Mouse (Mus musculus): ENCODE measurements around the gene Taok2.
"Not testable (repeated sequence)": the region's sequence is repeated elsewhere in the genome, so short reads cannot be mapped to it uniquely, and the experiment has no call there.

Gene Taok2

DNA sequence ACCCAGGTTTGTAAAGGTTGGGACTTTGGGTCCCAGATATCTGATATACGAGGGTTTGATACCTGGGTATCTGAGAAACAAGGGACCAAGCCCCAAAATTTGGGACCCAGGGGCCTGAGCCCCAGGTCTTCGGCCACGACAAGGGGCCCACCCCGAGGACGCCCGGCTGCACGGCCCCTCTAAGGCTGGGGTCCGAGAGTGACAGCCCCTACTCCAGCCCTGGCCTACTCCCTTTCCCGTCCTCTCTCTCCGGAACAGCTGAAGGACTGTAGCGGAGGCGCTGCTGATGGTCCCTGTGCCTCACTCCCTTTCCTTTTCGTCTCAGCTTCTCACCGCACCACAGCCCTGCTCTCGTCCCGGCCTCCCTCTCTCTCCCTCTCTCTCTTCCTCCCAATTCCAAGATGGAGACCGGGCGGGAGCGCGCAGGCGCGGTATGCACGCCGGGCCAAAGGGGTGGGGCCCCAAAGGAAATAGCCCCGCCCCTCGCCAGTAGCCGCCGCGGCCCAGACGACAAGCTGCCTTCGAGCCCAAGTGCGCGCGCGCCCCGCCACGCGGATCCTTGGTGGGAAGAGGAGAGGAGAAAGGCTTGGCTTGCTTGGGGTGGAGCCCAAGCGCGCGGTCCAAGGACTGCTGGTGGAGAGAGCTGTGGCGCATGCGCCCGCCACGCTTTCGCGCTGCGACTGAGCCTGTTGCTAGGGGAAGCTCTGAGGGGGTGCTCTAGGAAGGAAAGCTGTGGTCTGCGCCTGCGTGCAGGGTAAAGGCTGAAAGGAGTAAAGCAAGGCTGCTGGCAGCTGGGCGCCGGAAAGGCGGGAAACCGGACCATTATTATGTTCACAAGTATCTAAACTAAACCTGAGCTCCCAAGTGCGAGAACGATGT is at the start of gene Taok2:
Gene Taok2 (minus strand): TSS at position 418 of the 879 bp plus-strand sequence.
- peak; percentile 98 for DNase-seq (ENCODE audit: extremely low read depth, insufficient read length, low spot score)

DNA sequence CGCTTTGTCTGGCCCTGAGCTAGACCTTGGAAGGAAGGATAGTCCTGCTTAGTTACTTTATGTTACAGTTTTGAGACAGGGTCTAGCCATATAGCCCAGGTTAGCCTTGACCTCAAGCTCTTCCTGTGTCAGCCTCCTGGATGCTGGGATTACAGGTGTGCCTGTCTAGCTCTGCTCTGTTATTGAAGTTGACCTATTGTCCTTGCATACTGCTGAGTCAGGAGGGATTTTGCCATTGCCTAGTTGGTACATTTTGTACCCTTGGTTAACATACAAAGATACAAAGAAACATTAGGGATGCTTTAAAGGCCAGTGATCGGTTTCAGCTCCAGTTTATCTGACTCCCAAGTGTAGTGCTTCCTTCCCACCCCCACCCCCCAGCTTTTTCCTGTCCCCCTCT is 48.1 kb upstream of the Taok2 start:
- no peak for DNase-seq (ENCODE audit: extremely low read depth, insufficient read length, low spot score)

DNA sequence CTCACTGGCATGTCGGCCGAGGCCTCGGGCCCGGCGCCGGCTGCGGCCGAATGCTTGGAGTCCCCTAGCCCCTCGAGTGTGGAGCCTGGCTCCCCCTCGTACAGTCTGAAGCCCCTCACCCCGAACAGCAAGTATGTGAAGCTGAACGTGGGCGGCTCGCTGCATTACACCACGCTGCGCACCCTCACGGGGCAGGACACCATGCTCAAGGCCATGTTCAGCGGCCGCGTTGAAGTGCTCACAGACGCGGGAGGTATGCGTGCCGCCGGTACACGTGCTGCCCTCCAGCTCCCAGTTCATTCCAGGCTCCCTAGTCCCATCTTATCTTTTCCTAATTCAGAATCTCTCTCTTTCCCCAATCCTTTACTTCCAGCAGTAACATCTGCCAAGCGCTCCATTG is 44.5 kb upstream of the Taok2 start:
- no peak for DNase-seq (ENCODE audit: extremely low read depth, insufficient read length, low spot score)

DNA sequence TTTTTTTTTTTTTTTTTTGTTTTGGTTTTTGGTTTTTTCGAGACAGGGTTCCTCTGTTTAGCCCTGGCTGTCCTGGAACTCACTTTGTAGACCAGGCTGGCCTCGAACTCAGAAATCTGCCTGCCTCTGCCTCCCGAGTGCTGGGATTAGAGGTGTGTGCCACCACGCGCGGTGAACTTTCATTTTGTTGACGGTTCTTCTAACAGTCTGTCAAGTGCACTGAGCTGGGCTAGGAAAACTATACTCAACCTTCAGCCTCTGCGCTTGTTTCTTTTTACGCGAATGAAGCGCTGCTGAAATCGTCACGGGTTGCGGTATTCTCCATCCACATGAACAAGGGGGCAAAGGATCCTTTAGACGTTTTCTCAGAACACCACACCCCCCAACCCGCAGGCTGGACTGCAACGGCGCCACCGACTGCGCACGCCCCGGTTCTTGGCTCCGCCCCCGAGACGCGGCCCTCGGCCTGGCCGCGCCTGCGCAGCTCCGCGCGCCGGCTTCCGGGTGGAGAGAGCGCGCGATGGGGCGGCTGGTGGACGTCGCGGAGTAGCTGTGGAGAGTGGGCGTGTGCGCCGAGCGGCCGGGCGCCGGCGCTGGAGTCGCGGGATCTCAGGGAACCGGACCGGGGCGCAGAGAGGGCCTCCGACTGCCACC is 44.0 kb upstream of the Taok2 start, which contains the start of gene Kctd13:
Gene Kctd13 (plus strand): TSS at position 496 of the 654 bp plus-strand sequence.
- DNase-seq (ENCODE audit: extremely low read depth, insufficient read length, low spot score), result peak; percentile 95

DNA sequence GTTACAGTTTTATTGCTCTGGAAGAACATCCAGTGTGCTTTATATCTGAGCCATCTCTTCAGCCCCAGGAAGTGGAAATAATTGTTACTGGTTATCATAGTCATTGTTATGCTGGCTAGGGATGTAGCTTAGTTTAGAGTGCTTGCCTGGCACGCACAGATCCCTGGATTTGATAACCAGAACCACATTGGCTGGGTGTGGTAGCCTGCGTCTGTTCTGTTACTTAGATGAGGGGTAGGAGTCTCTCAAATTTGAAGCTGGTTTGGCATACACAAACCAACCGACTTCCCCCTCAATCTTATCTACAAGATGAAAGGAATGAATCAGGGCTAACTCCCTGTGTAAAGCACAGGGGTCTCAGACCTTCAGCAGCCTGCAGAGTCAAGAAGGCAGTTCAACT is 41.8 kb upstream of the Taok2 start:
- DNase-seq (ENCODE audit: extremely low read depth, insufficient read length, low spot score), result no peak

DNA sequence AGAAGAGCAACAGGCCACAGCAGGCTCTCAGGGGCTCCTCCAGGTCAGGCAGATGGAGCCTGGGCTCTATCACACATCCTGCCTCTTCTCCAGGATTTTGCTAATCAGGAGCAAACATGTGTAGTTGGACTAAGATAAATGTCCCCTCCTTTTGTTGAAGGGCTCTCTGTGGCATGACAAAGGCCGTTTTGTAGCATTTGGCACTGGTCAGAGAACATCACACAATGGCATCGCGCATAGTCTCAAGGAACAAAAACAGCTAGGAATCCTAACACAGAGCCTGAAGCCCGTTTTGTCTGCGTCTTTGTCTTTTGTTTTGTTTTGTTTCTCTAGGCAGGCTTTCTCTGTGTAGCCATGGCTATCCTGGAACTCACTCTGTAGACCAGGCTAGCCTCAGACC is 39.5 kb upstream of the Taok2 start:
- DNase-seq (ENCODE audit: extremely low read depth, insufficient read length, low spot score), result no peak

DNA sequence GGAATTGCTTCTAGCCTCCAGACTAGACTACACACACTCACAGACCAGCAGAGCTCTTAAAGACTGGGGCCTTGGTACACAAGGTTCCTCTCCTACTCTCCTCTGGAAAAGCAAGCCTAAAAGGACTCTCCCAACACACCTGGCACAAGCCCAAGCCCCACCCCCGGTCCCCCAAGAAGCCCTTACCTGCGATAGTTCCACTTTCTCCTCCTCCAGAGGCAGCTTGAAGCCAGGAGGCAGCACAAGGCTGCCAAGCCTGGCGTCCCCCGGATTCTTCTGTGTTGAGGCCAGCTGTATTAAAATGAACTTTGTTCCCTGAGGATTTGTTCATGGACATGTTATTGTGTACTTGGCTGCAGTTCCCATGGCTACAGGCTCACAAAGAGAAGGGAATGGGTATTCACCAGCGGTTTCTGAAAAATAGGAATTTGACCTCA is 38.1 kb upstream of the Taok2 start, which contains the start of gene Tmem219:
Gene Tmem219 (minus strand): TSS at position 294 of the 437 bp plus-strand sequence.
- no peak for DNase-seq (ENCODE audit: extremely low read depth, insufficient read length, low spot score)

DNA sequence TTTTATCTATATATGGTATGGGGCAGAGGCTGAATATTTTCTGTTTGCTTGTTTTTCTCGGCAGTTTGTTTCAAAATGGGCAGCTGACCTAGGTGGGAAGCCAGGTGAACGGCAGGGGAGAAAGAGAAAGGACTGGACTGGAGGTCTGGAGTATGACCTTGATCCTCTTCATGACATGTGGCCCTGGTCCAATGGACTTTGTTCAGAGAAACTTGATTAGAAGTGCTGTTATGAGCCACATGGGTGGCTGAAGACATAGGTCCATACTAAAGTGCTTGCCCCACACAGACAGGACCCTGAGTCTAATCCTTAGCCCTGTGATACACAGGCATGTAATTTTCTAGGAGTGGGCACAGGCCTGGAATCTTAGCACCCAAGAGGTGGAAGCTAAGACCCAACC is 37.1 kb upstream of the Taok2 start:
- no peak for DNase-seq (ENCODE audit: extremely low read depth, insufficient read length, low spot score)

DNA sequence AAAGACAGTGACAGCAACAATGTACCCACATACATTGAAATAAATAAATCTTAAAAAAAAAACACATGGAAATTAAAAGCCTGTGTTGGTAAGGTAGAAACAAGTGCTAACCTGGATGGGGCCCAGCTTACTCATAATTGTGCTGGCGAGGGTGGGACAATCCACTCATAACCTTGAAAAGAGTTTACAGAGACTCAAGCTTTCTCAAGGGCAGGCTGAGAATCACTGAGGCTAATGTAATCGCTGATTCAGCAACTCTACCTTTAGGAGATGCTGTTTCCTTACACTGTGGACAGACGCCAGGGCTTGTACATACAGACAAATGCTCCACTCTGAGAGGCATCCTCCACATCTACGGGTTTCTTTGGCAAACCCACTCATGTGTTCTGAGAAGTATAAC is 35.5 kb upstream of the Taok2 start:
- no peak for DNase-seq (ENCODE audit: extremely low read depth, insufficient read length, low spot score)

DNA sequence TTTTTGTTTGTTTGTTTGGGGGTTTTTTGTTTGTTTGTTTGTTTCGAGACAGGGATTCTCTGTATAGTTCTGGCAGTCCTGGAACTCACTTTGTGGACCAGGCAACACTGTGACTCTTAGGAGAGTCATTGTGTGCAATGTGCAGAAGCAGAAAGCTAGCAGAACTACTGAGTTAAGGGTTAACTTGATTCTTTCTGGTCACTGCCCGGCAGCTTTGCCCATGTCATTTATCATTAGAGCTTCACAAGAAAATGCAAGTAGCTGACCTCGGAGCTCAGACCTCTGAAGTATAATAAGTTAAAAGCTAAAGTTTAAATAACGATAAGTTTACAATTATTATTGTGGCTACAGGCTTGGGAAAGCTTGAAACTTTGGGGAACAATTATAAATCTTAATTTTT is 33.9 kb upstream of the Taok2 start:
- not testable (repeated sequence) for DNase-seq (ENCODE audit: extremely low read depth, insufficient read length, low spot score)

DNA sequence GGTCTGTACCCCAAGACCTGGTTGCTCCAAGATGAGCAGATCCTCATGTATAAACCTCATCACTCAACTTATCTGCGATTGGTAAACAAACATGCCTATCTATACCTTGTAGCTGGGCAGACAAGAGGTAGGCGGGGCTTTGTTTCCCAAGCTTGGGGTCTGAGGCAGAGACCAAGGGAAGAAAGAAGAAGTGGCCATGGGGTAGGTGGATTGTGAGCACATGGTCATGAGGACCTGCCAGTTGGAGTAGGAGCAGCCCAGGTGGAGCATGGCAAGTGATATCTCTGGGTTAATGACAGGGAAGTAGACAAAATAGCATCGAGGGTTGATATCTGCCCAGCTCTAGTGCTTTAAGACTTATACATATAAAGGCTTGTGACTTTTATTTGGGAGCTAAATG is 30.3 kb upstream of the Taok2 start:
- no peak for DNase-seq (ENCODE audit: extremely low read depth, insufficient read length, low spot score)

DNA sequence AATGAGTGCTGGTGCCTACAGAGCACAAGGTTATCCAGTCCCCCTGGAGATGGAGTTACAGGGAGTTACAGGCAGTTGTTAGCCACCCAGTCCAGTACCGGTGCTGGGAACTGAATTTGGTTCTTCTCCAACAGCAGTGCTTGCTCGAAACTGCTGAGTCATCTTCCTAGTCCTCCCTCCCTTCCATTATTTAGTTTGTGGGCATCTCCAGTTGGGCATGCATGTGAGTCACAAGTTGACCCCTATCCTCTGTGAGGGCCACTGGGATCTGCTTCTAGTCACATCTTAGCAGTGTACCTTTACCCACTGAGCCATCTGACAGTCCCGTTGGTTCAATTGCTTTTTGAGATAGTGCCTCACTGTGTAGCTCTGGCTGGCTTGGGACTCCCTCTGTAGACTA is 21.1 kb upstream of the Taok2 start:
- DNase-seq (ENCODE audit: extremely low read depth, insufficient read length, low spot score), result peak; percentile 34

DNA sequence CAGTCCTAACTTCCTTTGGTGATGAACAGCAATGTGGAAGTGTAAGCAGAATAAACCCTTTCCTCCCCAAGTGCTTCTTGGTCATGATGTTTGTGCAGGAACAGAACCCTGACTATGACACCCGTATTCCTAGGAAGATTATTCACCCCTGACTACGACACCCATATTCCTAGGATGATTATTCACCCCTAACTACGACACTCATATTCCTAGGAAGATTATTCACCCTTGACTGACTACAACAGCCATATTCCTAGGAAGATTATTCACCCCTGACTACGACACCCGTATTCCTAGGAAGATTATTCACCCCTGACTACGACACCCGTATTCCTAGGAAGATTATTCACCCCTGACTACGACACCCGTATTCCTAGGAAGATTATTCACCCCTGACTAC is 15.3 kb upstream of the Taok2 start:
- not testable (repeated sequence) for DNase-seq (ENCODE audit: extremely low read depth, insufficient read length, low spot score)

DNA sequence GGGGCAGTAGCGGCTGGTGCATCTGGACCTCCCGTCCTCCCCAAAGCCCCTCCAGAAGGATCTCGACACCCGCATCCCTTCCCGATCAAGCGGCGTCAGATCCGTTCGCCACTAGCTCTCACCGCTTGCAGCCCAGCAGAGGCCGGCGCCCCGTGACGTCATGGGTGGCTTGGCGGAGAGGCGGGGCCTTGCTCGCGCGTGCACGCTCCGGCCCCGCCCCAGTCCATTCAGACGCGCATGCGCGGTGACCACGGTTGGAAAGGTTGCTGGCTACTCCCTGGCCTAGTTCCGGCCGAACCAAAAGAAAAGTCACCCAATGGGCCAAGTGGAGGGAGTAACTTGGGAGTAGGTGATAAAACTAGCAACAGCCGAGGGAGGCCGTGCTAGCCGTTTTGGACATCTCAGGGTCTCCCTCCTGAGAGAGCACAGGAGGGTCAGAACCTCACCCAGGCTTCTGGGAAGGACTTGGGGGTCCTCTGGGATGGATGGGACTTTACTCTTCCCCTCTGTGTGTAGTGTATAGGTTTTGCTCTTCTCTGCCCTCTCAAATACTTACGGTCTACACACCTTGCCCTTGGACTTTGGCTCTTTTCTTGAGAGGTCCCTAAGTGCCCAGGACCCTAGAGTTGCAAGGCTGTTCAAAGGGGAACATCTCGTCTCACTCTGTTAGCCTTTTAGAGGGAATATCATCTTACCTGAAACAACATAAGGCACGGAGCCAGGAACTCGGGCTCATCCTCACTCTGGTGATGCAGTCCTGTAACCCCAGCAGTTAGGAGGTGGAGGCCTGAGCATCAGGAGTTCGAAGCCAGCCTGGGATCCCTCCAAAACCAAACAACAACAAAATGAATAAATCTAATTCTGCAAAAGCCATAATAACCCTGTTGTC is 13.8 kb upstream of the Taok2 start:
- peak; percentile 93 for DNase-seq (ENCODE audit: extremely low read depth, insufficient read length, low spot score)

DNA sequence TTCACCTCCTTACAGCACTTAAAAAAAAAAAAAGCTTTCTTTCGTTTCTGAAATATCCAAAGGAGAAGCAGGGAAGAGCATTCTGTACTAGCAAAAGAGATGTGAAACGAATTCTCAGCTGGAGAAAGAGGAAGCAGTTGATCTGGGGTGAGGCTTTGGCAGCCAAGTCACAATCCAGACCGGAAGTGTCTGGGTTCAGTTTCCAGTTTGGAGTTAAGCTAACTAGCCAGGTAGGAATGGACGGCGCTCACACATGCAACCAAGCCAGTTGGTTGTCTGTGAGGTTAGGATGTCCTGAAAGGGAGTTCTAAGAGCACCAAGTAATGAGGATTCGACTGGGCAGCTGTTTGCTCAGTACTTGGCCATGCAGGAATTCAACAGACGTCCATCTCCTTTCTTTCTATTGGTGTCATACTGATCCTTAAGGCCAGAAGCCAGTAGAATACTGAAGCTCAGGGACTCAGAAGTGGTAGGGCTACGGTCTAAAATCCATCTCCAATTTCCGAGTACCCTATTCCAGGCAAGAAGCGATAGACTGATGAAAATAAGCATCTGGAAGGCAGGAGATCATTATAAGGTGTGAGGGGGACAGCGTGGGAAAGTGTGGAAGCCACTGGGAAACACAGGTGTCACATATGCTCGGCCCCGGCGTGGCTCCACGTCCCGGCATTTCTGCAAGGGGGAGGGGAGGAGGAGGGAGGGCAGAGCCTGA is 13.0 kb upstream of the Taok2 start:
- no peak for DNase-seq (ENCODE audit: extremely low read depth, insufficient read length, low spot score)

DNA sequence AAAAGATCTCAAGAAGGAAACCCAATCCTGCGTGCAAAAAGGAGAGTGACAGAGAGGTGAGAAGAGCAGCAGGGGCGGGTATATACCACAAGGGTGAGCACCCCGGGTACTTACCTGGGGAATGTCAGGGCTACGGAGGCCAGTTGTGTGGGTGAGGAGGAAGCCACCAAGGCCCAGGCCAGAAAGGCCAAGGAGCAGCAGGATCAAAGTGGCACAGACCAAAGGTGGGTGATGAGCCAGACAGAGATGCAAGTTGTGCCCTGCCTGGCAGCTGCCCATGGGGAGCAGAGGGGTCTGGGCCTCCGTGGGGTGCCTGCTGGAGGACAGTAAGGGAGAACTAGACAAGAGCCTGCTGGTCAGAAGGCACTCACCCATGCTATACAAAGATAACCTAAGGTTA is 12.4 kb upstream of the Taok2 start:
- DNase-seq (ENCODE audit: extremely low read depth, insufficient read length, low spot score), result no peak

DNA sequence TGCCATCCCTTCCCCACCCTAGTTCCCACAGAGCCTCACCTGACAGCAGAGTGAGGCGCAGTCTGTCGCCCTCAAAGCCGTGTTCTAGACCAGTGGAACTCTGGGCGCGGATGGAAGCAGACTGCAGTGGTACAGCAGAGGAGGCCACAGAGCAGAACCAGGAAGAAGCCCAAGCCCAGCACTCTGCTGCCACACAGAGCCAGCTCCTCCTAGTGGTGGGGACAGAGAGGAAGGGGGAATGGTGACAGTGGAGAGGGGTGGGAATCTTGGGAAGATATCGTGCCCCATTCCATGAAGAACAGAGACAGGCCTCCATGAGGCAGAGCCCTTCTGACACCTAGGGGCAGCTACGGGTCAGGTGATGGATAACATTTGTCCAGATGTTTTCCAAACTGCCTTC is 4.3 kb upstream of the Taok2 start:
- no peak for DNase-seq (ENCODE audit: extremely low read depth, insufficient read length, low spot score)

DNA sequence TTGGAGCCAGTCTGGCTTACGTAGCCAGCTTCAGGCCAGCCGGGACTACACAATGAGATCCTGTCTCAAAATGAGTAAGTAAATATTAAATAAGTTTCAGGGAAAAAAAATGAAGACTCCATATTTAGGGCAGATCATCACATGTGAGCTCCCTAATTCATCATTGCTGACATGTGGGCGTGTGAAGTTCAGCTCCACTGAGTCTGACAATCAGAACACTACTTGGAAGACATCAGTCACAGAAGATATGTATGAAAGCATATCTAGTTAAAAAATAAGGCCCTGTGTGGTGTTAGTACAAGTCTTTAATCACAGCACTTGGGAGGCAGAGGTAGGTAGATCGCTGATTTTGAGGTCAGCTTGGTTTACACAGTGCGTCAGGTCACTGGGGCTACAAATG is 2.8 kb upstream of the Taok2 start:
- DNase-seq (ENCODE audit: extremely low read depth, insufficient read length, low spot score), result no peak

DNA sequence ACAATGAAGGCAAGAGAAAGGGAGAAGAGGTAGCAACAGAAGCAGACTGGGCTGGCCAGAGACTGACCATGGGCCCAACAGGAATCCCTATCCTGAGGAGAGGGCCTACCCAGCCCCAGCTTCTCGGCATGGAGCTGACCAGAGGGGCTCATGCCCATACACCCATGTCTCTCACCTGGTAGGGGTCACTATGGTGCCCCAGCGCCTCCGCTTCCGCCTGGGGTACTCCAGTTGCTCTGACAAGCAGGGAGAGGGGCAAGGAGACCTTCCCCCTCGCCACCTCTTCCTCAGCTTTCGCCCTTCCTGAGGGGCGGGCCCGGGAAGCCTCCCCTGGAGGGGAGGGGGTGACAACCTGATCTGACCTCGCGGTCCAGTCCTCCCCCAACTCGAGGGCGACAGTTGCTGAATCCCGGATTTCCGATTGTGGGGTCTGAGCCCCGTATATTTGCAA is 747 bp downstream of the Taok2 start:
- DNase-seq (ENCODE audit: extremely low read depth, insufficient read length, low spot score), result no peak

DNA sequence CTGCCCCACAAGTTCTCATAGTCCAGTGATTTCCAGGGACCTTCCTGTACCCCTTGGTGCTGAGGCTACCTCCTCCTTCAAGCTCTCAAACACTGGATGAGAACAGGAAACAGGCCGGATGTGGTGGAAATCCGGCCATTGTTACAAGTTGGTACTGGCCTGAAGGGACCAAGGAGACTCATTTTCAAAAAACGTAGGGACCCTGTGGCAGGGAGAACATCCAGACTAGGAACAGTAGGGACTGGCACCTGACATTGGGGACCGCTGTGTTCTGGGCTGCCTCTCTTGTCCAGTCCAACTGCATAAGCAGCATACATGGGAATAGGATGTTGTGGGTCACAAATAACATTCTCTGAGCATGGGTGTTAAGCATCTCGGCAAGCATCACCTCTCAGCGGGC is 3.5 kb downstream of the Taok2 start:
- no peak for DNase-seq (ENCODE audit: extremely low read depth, insufficient read length, low spot score)
